In the genomic region with DNA sequence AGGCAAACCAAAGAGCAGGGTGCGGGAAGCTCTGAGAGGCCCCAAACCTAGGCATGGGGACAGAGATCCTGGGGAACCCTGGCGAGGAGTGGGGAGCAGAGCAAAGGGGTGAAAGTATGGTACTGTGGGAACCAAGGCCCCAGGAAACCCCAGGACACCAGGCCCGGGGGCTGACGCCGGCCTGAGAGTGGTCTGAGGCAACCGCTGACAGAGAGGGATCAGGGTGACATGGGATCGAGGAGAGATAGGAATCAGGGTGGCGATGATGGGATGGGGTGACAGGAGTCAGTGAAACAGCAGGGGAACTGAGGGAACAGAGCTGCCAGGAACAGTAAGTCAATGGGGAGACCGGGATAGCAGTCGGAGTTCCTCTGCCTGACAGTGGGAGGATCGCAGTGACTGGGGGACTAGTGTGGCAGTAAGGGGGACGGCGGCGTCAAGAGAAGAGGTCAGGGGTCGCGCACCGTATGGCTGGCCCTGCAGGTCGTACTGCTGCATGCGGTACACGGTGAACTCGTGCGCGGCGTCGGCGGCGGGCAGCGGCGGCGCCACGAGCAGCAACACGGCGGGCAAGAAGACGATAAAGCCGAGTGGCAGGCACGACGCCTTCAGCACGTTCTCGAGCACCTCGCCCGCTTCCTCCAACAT, we compare ENCODE assay signal across 8 mouse cellular contexts. TPM values are rescaled to one million over a fixed set of nuclear protein-coding genes. Genes with fewer than 3 reads are reported as not detected.
DNase-seq lines count a peak whose midpoint lies in the region; ATAC-seq and TF ChIP-seq lines count a peak whose summit lies in the region.

No protein-coding gene starts in this region.

- peaks cover 26% of the 10 kb centered on the region for H3K4me1 ChIP-seq in heart, embryonic 13.5 days
- peaks cover 22% of the 10 kb centered on the region for H3K4me1 ChIP-seq in embryonic facial prominence, embryonic 12.5 days
- peaks cover 42% of the 10 kb centered on the region for H3K4me1 ChIP-seq in limb, embryonic 10.5 days
- peaks cover 20% of the 10 kb centered on the region for H3K4me1 ChIP-seq in small intestine, adult 2 months (ENCODE audit: control insufficient read depth, insufficient read depth, insufficient read length, low read length)

- peak overlapping the region; percentile 95 for H3K4me3 ChIP-seq in heart, embryonic 13.5 days
- peak overlapping the region; percentile 92 for H3K4me3 ChIP-seq in C2C12 (ENCODE audit: insufficient read depth, poor library complexity, severe bottlenecking)
- peak overlapping the region; percentile 90 for H3K4me3 ChIP-seq in embryonic facial prominence, embryonic 12.5 days
- peak overlapping the region; percentile 90 for H3K4me3 ChIP-seq in limb, embryonic 10.5 days
- H3K4me3 ChIP-seq in small intestine, adult 2 months (ENCODE audit: low read depth, low read length): peak overlapping the region; percentile 82

- ATAC-seq in heart, embryonic 13.5 days (ENCODE audit: extremely low read depth, insufficient number of reproducible peaks, low FRiP score, low TSS enrichment): 0 out of 2 replicates have a peak, but pooled peaks have one; percentile 6
- no peak for ATAC-seq in embryonic facial prominence, embryonic 12.5 days (ENCODE audit: insufficient number of reproducible peaks, insufficient read depth, low FRiP score, low TSS enrichment)

- no peaks in the 10 kb centered on the region for H3K9me3 ChIP-seq in heart, embryonic 13.5 days
- H3K9me3 ChIP-seq in embryonic facial prominence, embryonic 12.5 days: no peaks in the 10 kb centered on the region
- H3K9me3 ChIP-seq in limb, embryonic 10.5 days (replicated peaks): no peaks in the 10 kb centered on the region

- peak overlapping the region; percentile 60; the same call in 1 of the 2 replicates for H3K27ac ChIP-seq in heart, embryonic 13.5 days (replicated peaks)
- no peak overlapping the region; the same call in 1 of the 2 replicates for H3K27ac ChIP-seq in embryonic facial prominence, embryonic 12.5 days
- peak overlapping the region; percentile 87 for H3K27ac ChIP-seq in limb, embryonic 10.5 days
- H3K27ac ChIP-seq in small intestine, adult 2 months (ENCODE audit: insufficient read depth, low read depth, low read length): peak overlapping the region; percentile 23

- no peaks in the 10 kb centered on the region for H3K27me3 ChIP-seq in heart, embryonic 13.5 days (replicated peaks)
- no peaks in the 10 kb centered on the region for H3K27me3 ChIP-seq in C2C12 (ENCODE audit: control insufficient read depth, insufficient read depth, insufficient read length)
- no peaks in the 10 kb centered on the region for H3K27me3 ChIP-seq in embryonic facial prominence, embryonic 12.5 days
- H3K27me3 ChIP-seq in limb, embryonic 10.5 days (ENCODE audit: low read depth, poor library complexity, severe bottlenecking): no peaks in the 10 kb centered on the region
- no peaks in the 10 kb centered on the region for H3K27me3 ChIP-seq in small intestine, adult 2 months (ENCODE audit: control insufficient read depth, insufficient read depth, low read length)

- peaks cover 30% of the 10 kb centered on the region for H3K36me3 ChIP-seq in heart, embryonic 13.5 days
- H3K36me3 ChIP-seq in C2C12 (ENCODE audit: control insufficient read depth, insufficient read depth): peaks cover 24% of the 10 kb centered on the region
- H3K36me3 ChIP-seq in embryonic facial prominence, embryonic 12.5 days: peaks cover 27% of the 10 kb centered on the region
- peaks cover 40% of the 10 kb centered on the region for H3K36me3 ChIP-seq in limb, embryonic 10.5 days
- H3K36me3 ChIP-seq in small intestine, adult 2 months (ENCODE audit: control insufficient read depth, insufficient read depth, low read length): peaks cover 24% of the 10 kb centered on the region

- no peak for TF ChIP-seq CTCF in C2C12 (IDR thresholded peaks at IDR 0.05; ENCODE audit: control insufficient read depth, insufficient read depth, insufficient read length)
- no peak for TF ChIP-seq CTCF in small intestine, adult 2 months (IDR thresholded peaks at IDR 0.05; ENCODE audit: extremely low read depth, insufficient read length, insufficient replicate concordance, low read depth, low read length)

- H3ac ChIP-seq in C2C12 (ENCODE audit: control insufficient read depth, insufficient read length, low read depth): peak overlapping the region; percentile 96

- no peak for TF ChIP-seq POLR2A in small intestine, adult 2 months (IDR thresholded peaks at IDR 0.05; ENCODE audit: low read depth, low read length)

- peaks cover 32% of the 10 kb centered on the region for H3K79me2 ChIP-seq in C2C12 (ENCODE audit: control insufficient read depth, insufficient read depth)

- 2% methylated on average over 41 of the region's 41 CpGs for WGBS in heart, embryonic 13.5 days
- 2% methylated on average over 41 of the region's 41 CpGs for WGBS in embryonic facial prominence, embryonic 12.5 days
- 2% methylated on average over 41 of the region's 41 CpGs for WGBS in limb, embryonic 10.5 days
- WGBS in small intestine, adult 2 months: under 1% methylated on average over 41 of the region's 41 CpGs

- H3K4me2 ChIP-seq in heart, embryonic 13.5 days: peak overlapping the region; percentile 96
- peak overlapping the region; percentile 97 for H3K4me2 ChIP-seq in embryonic facial prominence, embryonic 12.5 days (replicated peaks)

- H3K79me3 ChIP-seq in C2C12 (ENCODE audit: low read depth): peaks cover 28% of the 10 kb centered on the region

- no peak for DNase-seq in heart, postnatal 4 days
- no peak for DNase-seq in limb, embryonic 10.5 days (ENCODE audit: low spot score)
- no peak for DNase-seq in thymus, postnatal 14 days
- DNase-seq in yolk sac, embryonic 10.5 days (ENCODE audit: low spot score): no peak

- peak overlapping the region; percentile 91 for H3K9ac ChIP-seq in heart, embryonic 13.5 days
- peak overlapping the region; percentile 88 for H3K9ac ChIP-seq in embryonic facial prominence, embryonic 12.5 days

TF ChIP-seq in C2C12, 6 proteins besides CTCF, POLR2A, EP300 and RAD21:
- no peak for TF ChIP-seq FOSL1 (IDR thresholded peaks at IDR 0.05; ENCODE audit: insufficient read depth, low read length, poor library complexity, severe bottlenecking)
- TF ChIP-seq USF1 (IDR thresholded peaks at IDR 0.05; ENCODE audit: low read depth): no peak
- TF ChIP-seq MYOD1 (IDR thresholded peaks at IDR 0.05; ENCODE audit: control insufficient read depth, insufficient read length, low read depth): no peak
- TF ChIP-seq MAX (IDR thresholded peaks at IDR 0.05): no peak
- no peak for TF ChIP-seq CEBPB (IDR thresholded peaks at IDR 0.05; ENCODE audit: low read depth)
- no peak for TF ChIP-seq MYOG (IDR thresholded peaks at IDR 0.05; ENCODE audit: control insufficient read depth, extremely low read depth, insufficient read length)

RNA-seq across cellular contexts. Expression of gene Ncln, which starts 0.5 kb away (rescaled TPM):
- 51.7 and 53.8 TPM in 2 replicates for polyA plus RNA-seq in heart, embryonic 13.5 days (2015; fragmentation: Nextera tagmentation; extraction: Ambion mirVana)
- total RNA-seq in heart, postnatal 4 days (2021): 10 to 100 TPM; 57.1 to 62.3 TPM
- 122 TPM for polyA plus RNA-seq in C2C12 (2012; fragmentation: generic; extraction: Trizol)
- 81.9 and 82.9 TPM in 2 replicates for polyA plus RNA-seq in embryonic facial prominence, embryonic 12.5 days (2016; fragmentation: Nextera tagmentation; extraction: Ambion mirVana)
- 100 and 102 TPM in 2 replicates for polyA plus RNA-seq in limb, embryonic 10.5 days (2016; fragmentation: Nextera tagmentation; extraction: Ambion mirVana)
- 196 and 354 TPM in 2 replicates for polyA plus RNA-seq in small intestine, adult 2 months (2012; rRNA removed)

RNA-seq across cellular contexts. Expression of gene S1pr4, which starts 4.2 kb away (rescaled TPM):
- 0.53 and 0.62 TPM in 2 replicates for polyA plus RNA-seq in heart, embryonic 13.5 days (2015; fragmentation: Nextera tagmentation; extraction: Ambion mirVana)
- under 1 TPM; 0.50 to 0.57 TPM for total RNA-seq in heart, postnatal 4 days (2021)
- polyA plus RNA-seq in C2C12 (2012; fragmentation: generic; extraction: Trizol): 0.02 TPM
- 0.22 and 0.58 TPM in 2 replicates for polyA plus RNA-seq in embryonic facial prominence, embryonic 12.5 days (2016; fragmentation: Nextera tagmentation; extraction: Ambion mirVana)
- polyA plus RNA-seq in limb, embryonic 10.5 days (2016; fragmentation: Nextera tagmentation; extraction: Ambion mirVana): 0.34 and 0.39 TPM in 2 replicates
- 4.0 and 5.6 TPM in 2 replicates for polyA plus RNA-seq in small intestine, adult 2 months (2012; rRNA removed)

RNA-seq across cellular contexts. Expression of gene Celf5, which starts 13.2 kb away (rescaled TPM):
- 0.15 and 0.16 TPM in 2 replicates for polyA plus RNA-seq in heart, embryonic 13.5 days (2015; fragmentation: Nextera tagmentation; extraction: Ambion mirVana)
- total RNA-seq in heart, postnatal 4 days (2021): under 1 TPM; 0.09 to 0.33 TPM
- 1.0 TPM for polyA plus RNA-seq in C2C12 (2012; fragmentation: generic; extraction: Trizol)
- polyA plus RNA-seq in embryonic facial prominence, embryonic 12.5 days (2016; fragmentation: Nextera tagmentation; extraction: Ambion mirVana): 2.7 and 3.6 TPM in 2 replicates
- 0.24 and 0.48 TPM in 2 replicates for polyA plus RNA-seq in limb, embryonic 10.5 days (2016; fragmentation: Nextera tagmentation; extraction: Ambion mirVana)
- 1.1 and 3.3 TPM in 2 replicates for polyA plus RNA-seq in small intestine, adult 2 months (2012; rRNA removed)

RNA-seq across cellular contexts. Expression of gene Gna15, which starts 28.3 kb away (rescaled TPM):
- polyA plus RNA-seq in heart, embryonic 13.5 days (2015; fragmentation: Nextera tagmentation; extraction: Ambion mirVana): 1.5 and 2.0 TPM in 2 replicates
- total RNA-seq in heart, postnatal 4 days (2021): under 1 TPM; 0.48 to 0.56 TPM
- 0.16 TPM for polyA plus RNA-seq in C2C12 (2012; fragmentation: generic; extraction: Trizol)
- 0.86 and 0.97 TPM in 2 replicates for polyA plus RNA-seq in embryonic facial prominence, embryonic 12.5 days (2016; fragmentation: Nextera tagmentation; extraction: Ambion mirVana)
- 0.80 and 2.0 TPM in 2 replicates for polyA plus RNA-seq in limb, embryonic 10.5 days (2016; fragmentation: Nextera tagmentation; extraction: Ambion mirVana)
- polyA plus RNA-seq in small intestine, adult 2 months (2012; rRNA removed): 1.5 and 3.0 TPM in 2 replicates

RNA-seq across cellular contexts. Expression of gene Nfic, which starts 40.3 kb away (rescaled TPM):
- 56.6 and 57.4 TPM in 2 replicates for polyA plus RNA-seq in heart, embryonic 13.5 days (2015; fragmentation: Nextera tagmentation; extraction: Ambion mirVana)
- total RNA-seq in heart, postnatal 4 days (2021): 100 to 1,000 TPM; 125 to 130 TPM
- 86.7 TPM for polyA plus RNA-seq in C2C12 (2012; fragmentation: generic; extraction: Trizol)
- polyA plus RNA-seq in embryonic facial prominence, embryonic 12.5 days (2016; fragmentation: Nextera tagmentation; extraction: Ambion mirVana): 46.2 and 50.8 TPM in 2 replicates
- polyA plus RNA-seq in limb, embryonic 10.5 days (2016; fragmentation: Nextera tagmentation; extraction: Ambion mirVana): 9.3 and 19.8 TPM in 2 replicates
- polyA plus RNA-seq in small intestine, adult 2 months (2012; rRNA removed): 15.5 and 19.4 TPM in 2 replicates
